Mouse (Mus musculus): Measurements from ENCODE around the gene Fbxw11. TPM values are rescaled to one million over a fixed set of nuclear protein-coding genes. Genes with fewer than 3 reads are reported as not detected.
"Not testable (repeated sequence)": the region's sequence is repeated elsewhere in the genome, so short reads cannot be mapped to it uniquely, and the experiment has no call there.

Gene Fbxw11
- polyA plus RNA-seq, 1 experiment = 13.8 TPM

GRCm38 (mm10) chr11:32714896-32715295 lies 72.4 kb downstream of the Fbxw11 start:
- Histone ChIP-seq H3K27ac (ENCODE audit: control insufficient read depth, insufficient read depth, low read depth, low read length) (no peak overlapping the region), H3K36me3 (ENCODE audit: control insufficient read depth, insufficient read depth, low read length) (no peaks in the 10 kb centered on the region; the same call in 1 of the 2 replicates), H3K4me1 (ENCODE audit: control insufficient read depth, insufficient read depth, low read length) (no peaks in the 10 kb centered on the region), H3K27me3 (ENCODE audit: control insufficient read depth, insufficient read depth, low read length) (no peaks in the 10 kb centered on the region), H3K4me3 (ENCODE audit: control insufficient read depth, low read depth, low read length) (no peak overlapping the region)
- no peak for TF ChIP-seq POLR2A (IDR thresholded peaks at IDR 0.05; ENCODE audit: control insufficient read depth, low read depth, low read length)
- no peak for TF ChIP-seq CTCF (IDR thresholded peaks at IDR 0.05; ENCODE audit: control insufficient read depth, insufficient read depth, insufficient replicate concordance, low read depth, low read length)

- Histone ChIP-seq H3K27ac (ENCODE audit: control insufficient read depth, insufficient read depth, low read depth, low read length) (no peak overlapping the region), H3K27me3 (ENCODE audit: control insufficient read depth, insufficient read depth, low read length) (no peaks in the 10 kb centered on the region), H3K4me1 (ENCODE audit: control insufficient read depth, insufficient read depth, low read length) (no peaks in the 10 kb centered on the region), H3K36me3 (ENCODE audit: control insufficient read depth, insufficient read depth, low read length) (no peaks in the 10 kb centered on the region; the same call in 1 of the 2 replicates), H3K4me3 (ENCODE audit: control insufficient read depth, low read depth, low read length) (no peak overlapping the region)
- TF ChIP-seq CTCF (IDR thresholded peaks at IDR 0.05; ENCODE audit: control insufficient read depth, insufficient read depth, insufficient replicate concordance, low read depth, low read length) (no peak), POLR2A (IDR thresholded peaks at IDR 0.05; ENCODE audit: control insufficient read depth, low read depth, low read length) (no peak)
These were observed 73.0 kb downstream of the Fbxw11 start for GRCm38 (mm10) chr11:32715495-32715894.

- no peak overlapping the region for H3K27ac ChIP-seq (ENCODE audit: control insufficient read depth, insufficient read depth, low read depth, low read length)
- TF ChIP-seq POLR2A (IDR thresholded peaks at IDR 0.05; ENCODE audit: control insufficient read depth, low read depth, low read length) (no peak), CTCF (IDR thresholded peaks at IDR 0.05; ENCODE audit: control insufficient read depth, insufficient read depth, insufficient replicate concordance, low read depth, low read length) (no peak)
- no peaks in the 10 kb centered on the region; the same call in 1 of the 2 replicates for H3K36me3 ChIP-seq (ENCODE audit: control insufficient read depth, insufficient read depth, low read length)
- H3K4me1 ChIP-seq (ENCODE audit: control insufficient read depth, insufficient read depth, low read length) = no peaks in the 10 kb centered on the region
- no peak overlapping the region for H3K4me3 ChIP-seq (ENCODE audit: control insufficient read depth, low read depth, low read length)
- H3K27me3 ChIP-seq (ENCODE audit: control insufficient read depth, insufficient read depth, low read length) = no peaks in the 10 kb centered on the region
These were observed 73.4 kb downstream of the Fbxw11 start for GRCm38 (mm10) chr11:32715970-32716369.

GRCm38 (mm10) chr11:32716876-32717275 lies 74.4 kb downstream of the Fbxw11 start:
- H3K27me3 ChIP-seq (ENCODE audit: control insufficient read depth, insufficient read depth, low read length) = no peaks in the 10 kb centered on the region
- no peak overlapping the region for H3K4me3 ChIP-seq (ENCODE audit: control insufficient read depth, low read depth, low read length)
- H3K4me1 ChIP-seq (ENCODE audit: control insufficient read depth, insufficient read depth, low read length) = no peaks in the 10 kb centered on the region
- TF ChIP-seq CTCF (IDR thresholded peaks at IDR 0.05; ENCODE audit: control insufficient read depth, insufficient read depth, insufficient replicate concordance, low read depth, low read length) (no peak), POLR2A (IDR thresholded peaks at IDR 0.05; ENCODE audit: control insufficient read depth, low read depth, low read length) (no peak)
- no peaks in the 10 kb centered on the region; the same call in 1 of the 2 replicates for H3K36me3 ChIP-seq (ENCODE audit: control insufficient read depth, insufficient read depth, low read length)
- no peak overlapping the region for H3K27ac ChIP-seq (ENCODE audit: control insufficient read depth, insufficient read depth, low read depth, low read length)

- not testable (repeated sequence) for H3K4me3 ChIP-seq (ENCODE audit: control insufficient read depth, low read depth, low read length); H3K4me1 ChIP-seq (ENCODE audit: control insufficient read depth, insufficient read depth, low read length); H3K27me3 ChIP-seq (ENCODE audit: control insufficient read depth, insufficient read depth, low read length); H3K27ac ChIP-seq (ENCODE audit: control insufficient read depth, insufficient read depth, low read depth, low read length); H3K36me3 ChIP-seq (ENCODE audit: control insufficient read depth, insufficient read depth, low read length)
These were observed 75.2 kb downstream of the Fbxw11 start for GRCm38 (mm10) chr11:32717711-32718110.

GRCm38 (mm10) chr11:32718371-32718770 lies 75.8 kb downstream of the Fbxw11 start:
- TF ChIP-seq POLR2A (IDR thresholded peaks at IDR 0.05; ENCODE audit: control insufficient read depth, low read depth, low read length) (no peak), CTCF (IDR thresholded peaks at IDR 0.05; ENCODE audit: control insufficient read depth, insufficient read depth, insufficient replicate concordance, low read depth, low read length) (no peak)

GRCm38 (mm10) chr11:32718979-32719378 lies 76.5 kb downstream of the Fbxw11 start:
- H3K4me3 ChIP-seq (ENCODE audit: control insufficient read depth, low read depth, low read length) = peak overlapping the region; percentile 33; the same call in 1 of the 2 replicates
- H3K4me1 ChIP-seq (ENCODE audit: control insufficient read depth, insufficient read depth, low read length) = no peaks in the 10 kb centered on the region
- no peak for TF ChIP-seq POLR2A (IDR thresholded peaks at IDR 0.05; ENCODE audit: control insufficient read depth, low read depth, low read length)
- TF ChIP-seq CTCF (IDR thresholded peaks at IDR 0.05; ENCODE audit: control insufficient read depth, insufficient read depth, insufficient replicate concordance, low read depth, low read length) = no peak
- H3K27me3 ChIP-seq (ENCODE audit: control insufficient read depth, insufficient read depth, low read length) = no peaks in the 10 kb centered on the region
- H3K27ac ChIP-seq (ENCODE audit: control insufficient read depth, insufficient read depth, low read depth, low read length) = no peak overlapping the region
- no peaks in the 10 kb centered on the region; the same call in 1 of the 2 replicates for H3K36me3 ChIP-seq (ENCODE audit: control insufficient read depth, insufficient read depth, low read length)

More at GRCm38 (mm10) chr11:32718371-32718770, 75.8 kb downstream of the Fbxw11 start:
- Histone ChIP-seq H3K36me3 (ENCODE audit: control insufficient read depth, insufficient read depth, low read length) (no peaks in the 10 kb centered on the region; the same call in 1 of the 2 replicates), H3K27ac (ENCODE audit: control insufficient read depth, insufficient read depth, low read depth, low read length) (no peak overlapping the region), H3K4me3 (ENCODE audit: control insufficient read depth, low read depth, low read length) (peak overlapping the region; percentile 38; the same call in 1 of the 2 replicates), H3K4me1 (ENCODE audit: control insufficient read depth, insufficient read depth, low read length) (no peaks in the 10 kb centered on the region), H3K27me3 (ENCODE audit: control insufficient read depth, insufficient read depth, low read length) (no peaks in the 10 kb centered on the region)

- no peak overlapping the region for H3K4me3 ChIP-seq (ENCODE audit: control insufficient read depth, low read depth, low read length)
- no peaks in the 10 kb centered on the region for H3K4me1 ChIP-seq (ENCODE audit: control insufficient read depth, insufficient read depth, low read length)
- no peaks in the 10 kb centered on the region; the same call in 1 of the 2 replicates for H3K36me3 ChIP-seq (ENCODE audit: control insufficient read depth, insufficient read depth, low read length)
- no peaks in the 10 kb centered on the region for H3K27me3 ChIP-seq (ENCODE audit: control insufficient read depth, insufficient read depth, low read length)
- no peak overlapping the region for H3K27ac ChIP-seq (ENCODE audit: control insufficient read depth, insufficient read depth, low read depth, low read length)
- TF ChIP-seq POLR2A (IDR thresholded peaks at IDR 0.05; ENCODE audit: control insufficient read depth, low read depth, low read length) (no peak), CTCF (IDR thresholded peaks at IDR 0.05; ENCODE audit: control insufficient read depth, insufficient read depth, insufficient replicate concordance, low read depth, low read length) (no peak)
These were observed 80.1 kb downstream of the Fbxw11 start for GRCm38 (mm10) chr11:32722653-32723052.
